Mouse (Mus musculus) stomach, embryonic 14.5 days (tissue): ENCODE measurements around the gene Nr3c2. TPM values are rescaled to one million over a fixed set of nuclear protein-coding genes. Genes with fewer than 3 reads are reported as not detected.

Experiments used
- ATAC-seq: fragments of 200-750 bp; cut with Nextera tagmentation; 2 replicates; pipeline ENCODE4 v1.8.0; 2017; ENCODE audit warnings: low read depth, moderate TSS enrichment; ENCODE audit not compliant: insufficient number of reproducible peaks, insufficient read depth, low FRiP score
- H3K27ac ChIP-seq: fragments of 300-500 bp; sonication (generic); 2 replicates; pipeline ENCODE4 v1.5.1; 2014; ENCODE audit warnings: mild to moderate bottlenecking, low read length, moderate library complexity, mixed read lengths
- H3K27me3 ChIP-seq: fragments of 300-500 bp; sonication (generic); 2 replicates; pipeline ENCODE4 v1.6.1; 2014; ENCODE audit warnings: low read length, control low read depth, mixed read lengths; ENCODE audit not compliant: control insufficient read depth, insufficient read depth
- H3K36me3 ChIP-seq: fragments of 300-500 bp; sonication (generic); 2 replicates; pipeline ENCODE4 v1.6.1; 2014; ENCODE audit warnings: mild to moderate bottlenecking, control low read depth, low read length, moderate library complexity, mixed read lengths; ENCODE audit not compliant: control insufficient read depth, insufficient read depth
- H3K4me1 ChIP-seq: fragments of 300-500 bp; sonication (generic); 2 replicates; pipeline ENCODE4 v1.6.1; 2014; ENCODE audit warnings: low read length, control low read depth, mixed read lengths; ENCODE audit not compliant: control insufficient read depth, insufficient read depth
- H3K4me2 ChIP-seq: fragments of 300-500 bp; sonication (generic); replicated peaks from 2 replicates; pipeline ENCODE4 v1.6.1; 2014; ENCODE audit warnings: low read depth, low read length, control low read depth
- H3K4me3 ChIP-seq: fragments of 300-500 bp; sonication (generic); 2 replicates; pipeline ENCODE4 v1.5.1; 2014; ENCODE audit warnings: low read depth, low read length, control low read depth
- H3K9ac ChIP-seq: fragments of 300-500 bp; sonication (generic); replicated peaks from 2 replicates; pipeline ENCODE4 v1.6.1; 2014; ENCODE audit warnings: low read depth, mild to moderate bottlenecking, control low read depth, low read length, moderate library complexity, mixed read lengths
- H3K9me3 ChIP-seq: fragments of 300-500 bp; sonication (generic); 2 replicates; pipeline ENCODE4 v1.6.1; 2016; ENCODE audit warnings: low read depth, low read length, control low read depth; ENCODE audit not compliant: control insufficient read depth
- WGBS: fragments of 180-500 bp; shearing (Covaris S2); extraction: QIAGEN DNeasy Blood & Tissue Kit; methylation state at CpG from one replicate; pipeline ENCODE4 v1.1.7; 2014; 5-methylcytosine and 5-hydroxymethylcytosine counted together
- polyA plus RNA-seq: library from polyadenylated mRNA; unstranded; fragments of >200 nt; fragmentation: Nextera tagmentation; extraction: Ambion mirVana; gene quantifications from 2 replicates; pipeline ENCODE4 v1.2.1, GENCODE M21; 2014

The Nr3c2 gene
- polyA plus RNA-seq, 1 experiment from 2014 or later = 2.9 TPM

GRCm38 (mm10) chr8:77055492-77056021, 156.3 kb downstream of the Nr3c2 start:
- no peak overlapping the region for H3K9ac ChIP-seq
- H3K9me3 ChIP-seq = no peaks in the 10 kb centered on the region
- WGBS = 86% methylated on average over 3 of the region's 3 CpGs
- no peaks in the 10 kb centered on the region for H3K36me3 ChIP-seq
- no peak overlapping the region for H3K4me2 ChIP-seq
- no peak for ATAC-seq
- H3K27me3 ChIP-seq = no peaks in the 10 kb centered on the region
- no peak overlapping the region for H3K4me3 ChIP-seq
- no peaks in the 10 kb centered on the region for H3K4me1 ChIP-seq
- H3K27ac ChIP-seq = no peak overlapping the region

- Histone ChIP-seq H3K4me2 (no peak overlapping the region), H3K36me3 (no peaks in the 10 kb centered on the region), H3K9ac (no peak overlapping the region), H3K27ac (no peak overlapping the region), H3K4me3 (no peak overlapping the region), H3K27me3 (no peaks in the 10 kb centered on the region), H3K4me1 (no peaks in the 10 kb centered on the region), H3K9me3 (no peaks in the 10 kb centered on the region)
- WGBS = 92% methylated on average over 6 of the region's 6 CpGs
- ATAC-seq = no peak
Measured at GRCm38 (mm10) chr8:77056853-77057252, 157.6 kb downstream of the Nr3c2 start.

GRCm38 (mm10) chr8:77082687-77083086, 183.4 kb downstream of the Nr3c2 start:
- no peak for ATAC-seq
- H3K27me3 ChIP-seq = no peaks in the 10 kb centered on the region
- H3K27ac ChIP-seq = no peak overlapping the region
- H3K4me2 ChIP-seq = no peak overlapping the region
- H3K4me3 ChIP-seq = no peak overlapping the region
- no peaks in the 10 kb centered on the region for H3K36me3 ChIP-seq
- H3K9ac ChIP-seq = no peak overlapping the region
- WGBS = 66% methylated on average over 4 of the region's 4 CpGs
- H3K9me3 ChIP-seq = no peaks in the 10 kb centered on the region
- H3K4me1 ChIP-seq = no peaks in the 10 kb centered on the region

- Histone ChIP-seq H3K4me3 (no peak overlapping the region), H3K9me3 (no peaks in the 10 kb centered on the region), H3K9ac (no peak overlapping the region), H3K4me2 (no peak overlapping the region), H3K36me3 (no peaks in the 10 kb centered on the region), H3K27ac (no peak overlapping the region), H3K27me3 (no peaks in the 10 kb centered on the region), H3K4me1 (no peaks in the 10 kb centered on the region)
- 59% methylated on average over 8 of the region's 8 CpGs for WGBS
- ATAC-seq = no peak
Measured at GRCm38 (mm10) chr8:77086036-77086435, 186.8 kb downstream of the Nr3c2 start.

- no peak overlapping the region for H3K4me2 ChIP-seq
- ATAC-seq = no peak
- 26% methylated on average over 4 of the region's 4 CpGs for WGBS
Measured at GRCm38 (mm10) chr8:77096721-77097120, 197.5 kb downstream of the Nr3c2 start.

GRCm38 (mm10) chr8:77098101-77098500, 198.9 kb downstream of the Nr3c2 start:
- Histone ChIP-seq H3K4me1 (no peaks in the 10 kb centered on the region; the same call in 1 of the 2 replicates), H3K4me3 (no peak overlapping the region), H3K27ac (no peak overlapping the region), H3K27me3 (no peaks in the 10 kb centered on the region), H3K36me3 (no peaks in the 10 kb centered on the region), H3K9ac (no peak overlapping the region), H3K4me2 (no peak overlapping the region), H3K9me3 (no peaks in the 10 kb centered on the region)
- ATAC-seq = no peak
- WGBS = 84% methylated on average over 10 of the region's 10 CpGs

More at GRCm38 (mm10) chr8:77096721-77097120, 197.5 kb downstream of the Nr3c2 start:
- Histone ChIP-seq H3K4me3 (no peak overlapping the region), H3K4me1 (no peaks in the 10 kb centered on the region; the same call in 1 of the 2 replicates), H3K27me3 (no peaks in the 10 kb centered on the region), H3K27ac (no peak overlapping the region), H3K9me3 (no peaks in the 10 kb centered on the region), H3K9ac (no peak overlapping the region), H3K36me3 (no peaks in the 10 kb centered on the region)

- ATAC-seq = no peak
- no peak overlapping the region for H3K27ac ChIP-seq
- H3K4me2 ChIP-seq = no peak overlapping the region
- no peaks in the 10 kb centered on the region for H3K9me3 ChIP-seq
- H3K9ac ChIP-seq = no peak overlapping the region
- WGBS = 54% methylated on average over 2 of the region's 2 CpGs
- no peak overlapping the region for H3K4me3 ChIP-seq
- H3K27me3 ChIP-seq = no peaks in the 10 kb centered on the region
- H3K4me1 ChIP-seq = no peaks in the 10 kb centered on the region; the same call in 1 of the 2 replicates
- no peaks in the 10 kb centered on the region for H3K36me3 ChIP-seq
Measured at GRCm38 (mm10) chr8:77100370-77100769, 201.1 kb downstream of the Nr3c2 start.

GRCm38 (mm10) chr8:77102879-77103278, 203.6 kb downstream of the Nr3c2 start:
- 88% methylated on average over 7 of the region's 7 CpGs for WGBS
- ATAC-seq = no peak
- no peaks in the 10 kb centered on the region; the same call in 1 of the 2 replicates for H3K4me1 ChIP-seq
- no peaks in the 10 kb centered on the region for H3K9me3 ChIP-seq
- H3K4me3 ChIP-seq = no peak overlapping the region
- no peak overlapping the region for H3K4me2 ChIP-seq
- H3K27ac ChIP-seq = no peak overlapping the region
- H3K27me3 ChIP-seq = no peaks in the 10 kb centered on the region
- no peak overlapping the region for H3K9ac ChIP-seq
- no peaks in the 10 kb centered on the region for H3K36me3 ChIP-seq

GRCm38 (mm10) chr8:77112719-77113118, 213.5 kb downstream of the Nr3c2 start:
- WGBS = 84% methylated on average over 2 of the region's 2 CpGs
- Histone ChIP-seq H3K4me1 (no peaks in the 10 kb centered on the region), H3K27me3 (no peaks in the 10 kb centered on the region), H3K4me3 (no peak overlapping the region), H3K4me2 (no peak overlapping the region), H3K36me3 (no peaks in the 10 kb centered on the region), H3K9ac (no peak overlapping the region), H3K9me3 (no peaks in the 10 kb centered on the region), H3K27ac (no peak overlapping the region)
- no peak for ATAC-seq
